11 mouse cellular contexts compared by ENCODE assay signal in genomic region chr19:44067323-44068049, GRCm38 (mm10). TPM values are rescaled to one million over a fixed set of nuclear protein-coding genes. Genes with fewer than 3 reads are reported as not detected.
DNase-seq lines count a peak whose midpoint lies in the region; ATAC-seq lines count a peak whose summit lies in the region.
"Had no signal": no experiment of that assay in that cellular context is flagged by ENCODE, and none has a peak within 500 bp of the region (broad histone marks: within the 10 kb centered on the region; RNA-seq: fewer than 3 reads in every experiment).

No protein-coding gene starts in this region.

- 63% methylated on average over 9 of the region's 9 CpGs for WGBS in liver, embryonic 15.5 days (ENCODE audit: insufficient replicate concordance)
- WGBS in midbrain, embryonic 16.5 days, result 85% methylated on average over 9 of the region's 9 CpGs

- peaks cover 36% of the 10 kb centered on the region for H3K4me1 ChIP-seq in liver, embryonic 15.5 days (replicated peaks)
- peaks cover 15% of the 10 kb centered on the region for H3K4me1 ChIP-seq in midbrain, embryonic 16.5 days (ENCODE audit: control insufficient read depth, insufficient read depth, low read length)

- no peaks in the 10 kb centered on the region for H3K9me3 ChIP-seq in liver, embryonic 15.5 days (replicated peaks)
- no peaks in the 10 kb centered on the region for H3K9me3 ChIP-seq in midbrain, embryonic 16.5 days (replicated peaks; ENCODE audit: control insufficient read depth, low read length, poor library complexity, severe bottlenecking)
- H3K9me3 ChIP-seq: embryonic facial prominence, embryonic 12.5 days; heart, embryonic 10.5 days had no signal

- H3K27me3 ChIP-seq in liver, embryonic 15.5 days, result no peaks in the 10 kb centered on the region
- no peaks in the 10 kb centered on the region for H3K27me3 ChIP-seq in midbrain, embryonic 16.5 days (ENCODE audit: control insufficient read depth, insufficient read depth, low read depth, low read length)
- H3K27me3 ChIP-seq: embryonic facial prominence, embryonic 12.5 days had no signal

- no peak overlapping the region for H3K27ac ChIP-seq in liver, embryonic 15.5 days (replicated peaks)
- no peak overlapping the region for H3K27ac ChIP-seq in midbrain, embryonic 16.5 days (ENCODE audit: low read length)
- H3K27ac ChIP-seq: embryonic facial prominence, embryonic 12.5 days; heart, embryonic 10.5 days had no signal

- H3K4me3 ChIP-seq in liver, embryonic 15.5 days (replicated peaks), result no peak overlapping the region
- no peak overlapping the region for H3K4me3 ChIP-seq in midbrain, embryonic 16.5 days (ENCODE audit: low read depth, low read length)
- H3K4me3 ChIP-seq: heart, embryonic 10.5 days had no signal

- peak; percentile 7 for DNase-seq in adrenal gland, postnatal 14 days
- DNase-seq in adrenal gland, postnatal 10 days, result no peak
- DNase-seq in urinary bladder, postnatal 25 days (ENCODE audit: low spot score), result peak; percentile 15
- no peak for DNase-seq in urinary bladder, postnatal 10 days (ENCODE audit: low spot score)
- no peak for DNase-seq in gastrocnemius, postnatal 10 days
- no peak for DNase-seq in cerebellum, postnatal 14 days

- H3K9ac ChIP-seq in liver, embryonic 15.5 days, result no peak overlapping the region
- H3K9ac ChIP-seq in midbrain, embryonic 16.5 days (ENCODE audit: low read depth, low read length), result no peak overlapping the region
- H3K9ac ChIP-seq: embryonic facial prominence, embryonic 12.5 days had no signal

- peaks cover 11% of the 10 kb centered on the region; the same call in 1 of the 2 replicates for H3K36me3 ChIP-seq in liver, embryonic 15.5 days (replicated peaks)
- H3K36me3 ChIP-seq in midbrain, embryonic 16.5 days (ENCODE audit: control insufficient read depth, insufficient read depth, low read length), result 0 out of 2 replicates have a peak, but pooled peaks cover 2% of the 10 kb centered on the region
- H3K36me3 ChIP-seq: embryonic facial prominence, embryonic 12.5 days had no signal

- ATAC-seq in liver, embryonic 15.5 days (ENCODE audit: insufficient read depth), result no peak
- ATAC-seq in midbrain, embryonic 16.5 days, result no peak

- peak overlapping the region; percentile 33 for H3K4me2 ChIP-seq in liver, embryonic 15.5 days
- H3K4me2 ChIP-seq in midbrain, embryonic 16.5 days (ENCODE audit: low read length), result no peak overlapping the region

RNA-seq across cellular contexts. Expression of gene Erlin1, which starts 2.1 kb away (rescaled TPM):
- 18.4 and 20.0 TPM in 2 replicates for total RNA-seq in adrenal gland, postnatal 14 days (2021)
- 10 to 100 TPM; 19.3 to 20.0 TPM for total RNA-seq in adrenal gland, postnatal 10 days (2021)
- 17.8 and 20.6 TPM in 2 replicates for polyA plus RNA-seq in liver, embryonic 15.5 days (2015; fragmentation: Nextera tagmentation; extraction: Ambion mirVana)
- polyA plus RNA-seq in midbrain, embryonic 16.5 days (2015; fragmentation: Nextera tagmentation; extraction: Ambion mirVana), result 23.7 and 24.4 TPM in 2 replicates
- total RNA-seq in gastrocnemius, postnatal 10 days (2021), result 1 to 10 TPM; 5.6 to 8.3 TPM

RNA-seq across cellular contexts. Expression of gene Cyp2c23, which starts 38.5 kb away (rescaled TPM):
- total RNA-seq in adrenal gland, postnatal 14 days (2021), result 1.1 and 21.3 TPM in 2 replicates
- 10 to 100 TPM; 15.8 to 32.2 TPM for total RNA-seq in adrenal gland, postnatal 10 days (2021)
- 26.7 and 31.2 TPM in 2 replicates for polyA plus RNA-seq in liver, embryonic 15.5 days (2015; fragmentation: Nextera tagmentation; extraction: Ambion mirVana)
- polyA plus RNA-seq in midbrain, embryonic 16.5 days (2015; fragmentation: Nextera tagmentation; extraction: Ambion mirVana), result not detected in 2 replicates
- not detected for total RNA-seq in gastrocnemius, postnatal 10 days (2021)
- total RNA-seq: layer of hippocampus, postnatal 25 days had no signal
- polyA plus RNA-seq: embryonic facial prominence, embryonic 12.5 days had no signal

RNA-seq across cellular contexts. Expression of gene Chuk, which starts 39.8 kb away (rescaled TPM):
- total RNA-seq in adrenal gland, postnatal 14 days (2021), result 60.3 and 61.7 TPM in 2 replicates
- total RNA-seq in adrenal gland, postnatal 10 days (2021), result 10 to 100 TPM; 48.6 to 52.9 TPM
- polyA plus RNA-seq in liver, embryonic 15.5 days (2015; fragmentation: Nextera tagmentation; extraction: Ambion mirVana), result 19.4 and 20.2 TPM in 2 replicates
- 65.7 and 65.8 TPM in 2 replicates for polyA plus RNA-seq in midbrain, embryonic 16.5 days (2015; fragmentation: Nextera tagmentation; extraction: Ambion mirVana)
- total RNA-seq in gastrocnemius, postnatal 10 days (2021), result 10 to 100 TPM; 21.6 TPM

Comparison
In these comparisons a context has a peak if more than half of its experiments do, and no peak if none do; other contexts are left out.
1. DNase-seq: peak in adrenal gland, postnatal 14 days (single experiment) and urinary bladder, postnatal 25 days (single experiment); none in adrenal gland, postnatal 10 days (single experiment), urinary bladder, postnatal 10 days (single experiment), gastrocnemius, postnatal 10 days (single experiment) and cerebellum, postnatal 14 days (0 of 2).